Mouse (Mus musculus): ENCODE measurements at regions not wholly inside any gene's neighbourhood (a gene's known extent, or its start where the extent isn't known, plus 50 kb on each side); places are given as distances from the start of the nearest gene placed in this dataset.

- dilution Hi-C loops (cut with MboI; ENCODE audit: extremely low pct_ligation_motif_present, extremely low pct_unique_long_range_greater_than_20kb, low sequenced_read_pairs), result no loop called here
- H3K36me3 ChIP-seq (replicated peaks in 1 of 2; ENCODE audit: control insufficient read depth in 1 of 2, insufficient read depth in 1 of 2, low read length in 1 of 2), result no peaks in the 10 kb centered on the region
- H3K9me3 ChIP-seq (replicated peaks; ENCODE audit: low read length), result no peaks in the 10 kb centered on the region
- H3K27me3 ChIP-seq (replicated peaks), result no peaks in the 10 kb centered on the region
- H3K9ac ChIP-seq (ENCODE audit: insufficient read depth, low read depth), result no peak overlapping the region
- 0 out of 4 replicates have a peak, but pooled peaks cover 0 to 3% of the 10 kb centered on the region in 2 experiments for H3K4me1 ChIP-seq (ENCODE audit: control insufficient read depth in 1 of 2, insufficient read depth in 2 of 2)
- H3K79me2 ChIP-seq (replicated peaks; ENCODE audit: control insufficient read depth, extremely low read depth, insufficient read depth, poor library complexity, severe bottlenecking), result no peaks in the 10 kb centered on the region
- no peak overlapping the region for H3K27ac ChIP-seq (ENCODE audit: insufficient read depth, low read depth)
- no peak overlapping the region for H3K4me3 ChIP-seq (replicated peaks in 1 of 3; ENCODE audit: low read depth in 2 of 3, low read length in 2 of 3, poor library complexity in 1 of 3)
- in situ Hi-C loops (cut with MboI; ENCODE audit: low pct_ligation_motif_present, low pct_unique_long_range_greater_than_20kb, low sequenced_read_pairs), result no loop called here
- no peak for TF ChIP-seq UBTF (IDR thresholded peaks at IDR 0.05; ENCODE audit: low read depth, low read length)
- no peak for TF ChIP-seq SMC3 (IDR thresholded peaks at IDR 0.05; ENCODE audit: low read depth, low read length)
- no peak for TF ChIP-seq JUND (conservative IDR thresholded peaks at IDR 0.05; ENCODE audit: low read depth, low read length)
- no peak for TF ChIP-seq TCF12 (IDR thresholded peaks at IDR 0.05; ENCODE audit: low read depth, low read length)
- TF ChIP-seq ZNF384 (IDR thresholded peaks at IDR 0.05; ENCODE audit: low read depth, low read length), result no peak
- TF ChIP-seq MEF2A (IDR thresholded peaks at IDR 0.05; ENCODE audit: borderline replicate concordance, low read depth, low read length), result no peak
- no peak for TF ChIP-seq MXI1 (IDR thresholded peaks at IDR 0.05; ENCODE audit: low read depth, low read length)
- TF ChIP-seq NRF1 (IDR thresholded peaks at IDR 0.05; ENCODE audit: low read depth, low read length), result no peak
- no peak for TF ChIP-seq USF1 (IDR thresholded peaks at IDR 0.05; ENCODE audit: low read depth, low read length)
- DNase-seq (ENCODE audit: extremely low read depth), result no peak
- no peak overlapping the region for H3K4me2 ChIP-seq (ENCODE audit: insufficient read depth, low read depth, poor library complexity, severe bottlenecking)
Measured at GRCm38 (mm10) chr5:64749415-64750166, 53.6 kb upstream of the Klf3 start.

- dilution Hi-C loops (cut with MboI; ENCODE audit: extremely low pct_ligation_motif_present, extremely low pct_unique_long_range_greater_than_20kb, low sequenced_read_pairs), result no loop called here
Measured at GRCm38 (mm10) chr5:64750406-64750805, 52.8 kb upstream of the Klf3 start.

More at GRCm38 (mm10) chr5:64750406-64750805, 52.8 kb upstream of the Klf3 start:
- Histone ChIP-seq H3K4me1 (ENCODE audit: control insufficient read depth in 1 of 2, insufficient read depth in 2 of 2) (0 out of 4 replicates have a peak, but pooled peaks cover 0 to 3% of the 10 kb centered on the region in 2 experiments), H3K79me2 (replicated peaks; ENCODE audit: control insufficient read depth, extremely low read depth, insufficient read depth, poor library complexity, severe bottlenecking) (no peaks in the 10 kb centered on the region), H3K27me3 (replicated peaks) (no peaks in the 10 kb centered on the region), H3K9me3 (replicated peaks; ENCODE audit: low read length) (no peaks in the 10 kb centered on the region), H3K27ac (ENCODE audit: insufficient read depth, low read depth) (no peak overlapping the region), H3K4me3 (replicated peaks in 1 of 3; ENCODE audit: low read depth in 2 of 3, low read length in 2 of 3, poor library complexity in 1 of 3) (no peak overlapping the region), H3K36me3 (replicated peaks in 1 of 2; ENCODE audit: control insufficient read depth in 1 of 2, insufficient read depth in 1 of 2, low read length in 1 of 2) (no peaks in the 10 kb centered on the region), H3K4me2 (ENCODE audit: insufficient read depth, low read depth, poor library complexity, severe bottlenecking) (no peak overlapping the region), H3K9ac (ENCODE audit: insufficient read depth, low read depth) (no peak overlapping the region)
- DNase-seq (ENCODE audit: extremely low read depth), result no peak
- in situ Hi-C loops (cut with MboI; ENCODE audit: low pct_ligation_motif_present, low pct_unique_long_range_greater_than_20kb, low sequenced_read_pairs), result no loop called here
- TF ChIP-seq HCFC1 (IDR thresholded peaks at IDR 0.05; ENCODE audit: low read depth, low read length), result no peak
- no peak for TF ChIP-seq SMC3 (IDR thresholded peaks at IDR 0.05; ENCODE audit: low read depth, low read length)
- no peak for TF ChIP-seq RAD21 (IDR thresholded peaks at IDR 0.05; ENCODE audit: low read depth, low read length)
- no peak for TF ChIP-seq MAFK (IDR thresholded peaks at IDR 0.05; ENCODE audit: insufficient replicate concordance, low read length)
- TF ChIP-seq CHD2 (IDR thresholded peaks at IDR 0.05; ENCODE audit: low read length), result no peak
- TF ChIP-seq USF1 (IDR thresholded peaks at IDR 0.05; ENCODE audit: low read depth, low read length), result no peak
- TF ChIP-seq ETS1 (conservative IDR thresholded peaks at IDR 0.05; ENCODE audit: low read depth, low read length), result no peak
- no peak for TF ChIP-seq E2F4 (IDR thresholded peaks at IDR 0.05; ENCODE audit: insufficient replicate concordance, low read depth, low read length)
- no peak for TF ChIP-seq ELF1 (IDR thresholded peaks at IDR 0.05; ENCODE audit: low read depth, low read length)
- TF ChIP-seq NRF1 (IDR thresholded peaks at IDR 0.05; ENCODE audit: low read depth, low read length), result no peak

Measured in CH12.LX (cell line).